In genomic region chr13:34187571-34187970, GRCm38 (mm10) we compare ENCODE assay signal across 8 mouse cellular contexts. TPM values are rescaled to one million over a fixed set of nuclear protein-coding genes. Genes with fewer than 3 reads are reported as not detected.
A peak's percentile ranks its signal among the peaks of the same experiment; 100 is the strongest.
DNase-seq lines count a peak whose midpoint lies in the region; ATAC-seq and TF ChIP-seq lines count a peak whose summit lies in the region.

No protein-coding gene starts in this region.

- ATAC-seq in heart, embryonic 15.5 days (replicated peaks; ENCODE audit: insufficient number of reproducible peaks, insufficient read depth, low FRiP score, low read depth) = no peak
- ATAC-seq in kidney, postnatal 0 days (replicated peaks; ENCODE audit: low FRiP score, low read depth) = peak; percentile 34
- ATAC-seq in liver, embryonic 13.5 days (ENCODE audit: low read depth) = 0 out of 2 replicates have a peak, but pooled peaks have one; percentile 59
- peak; percentile 72; the same call in 1 of the 2 replicates for ATAC-seq in stomach, embryonic 16.5 days (ENCODE audit: insufficient read depth, low FRiP score)

- H3K9me3 ChIP-seq in heart, embryonic 15.5 days (replicated peaks) = no peaks in the 10 kb centered on the region
- no peaks in the 10 kb centered on the region for H3K9me3 ChIP-seq in kidney, postnatal 0 days (replicated peaks; ENCODE audit: low read length)
- no peaks in the 10 kb centered on the region for H3K9me3 ChIP-seq in liver, embryonic 13.5 days (replicated peaks)
- no peaks in the 10 kb centered on the region for H3K9me3 ChIP-seq in stomach, embryonic 16.5 days (replicated peaks; ENCODE audit: control insufficient read depth, low read length)

- H3K9ac ChIP-seq in heart, embryonic 15.5 days = no peak overlapping the region
- H3K9ac ChIP-seq in kidney, postnatal 0 days (ENCODE audit: low read depth, low read length) = no peak overlapping the region
- H3K9ac ChIP-seq in liver, embryonic 13.5 days = no peak overlapping the region
- H3K9ac ChIP-seq in stomach, embryonic 16.5 days (ENCODE audit: low read length) = no peak overlapping the region

- H3K27ac ChIP-seq in bone marrow, adult 2 months (ENCODE audit: control insufficient read depth, insufficient read depth, low read depth, low read length, poor library complexity) = no peak overlapping the region
- H3K27ac ChIP-seq in embryonic fibroblast, embryonic 13.5 days (ENCODE audit: insufficient read depth, low read length) = no peak overlapping the region
- H3K27ac ChIP-seq in heart, embryonic 15.5 days = no peak overlapping the region
- H3K27ac ChIP-seq in kidney, postnatal 0 days = no peak overlapping the region
- H3K27ac ChIP-seq in liver, embryonic 13.5 days = no peak overlapping the region
- no peak overlapping the region for H3K27ac ChIP-seq in stomach, embryonic 16.5 days (ENCODE audit: low read length)

- peak; percentile 62 for TF ChIP-seq CTCF in bone marrow, adult 2 months (IDR thresholded peaks at IDR 0.05; ENCODE audit: control insufficient read depth, insufficient read depth, low read length)
- TF ChIP-seq CTCF in embryonic fibroblast, embryonic 13.5 days (IDR thresholded peaks at IDR 0.05; ENCODE audit: borderline replicate concordance, insufficient read depth, low read length) = peak; percentile 69; the same call in 1 of the 2 replicates
- TF ChIP-seq CTCF in kidney, postnatal 0 days (IDR thresholded peaks at IDR 0.05; ENCODE audit: low read depth) = peak; percentile 91

- peak overlapping the region; percentile 44; the same call in 1 of the 2 replicates for H3K4me2 ChIP-seq in heart, embryonic 15.5 days
- H3K4me2 ChIP-seq in kidney, postnatal 0 days (ENCODE audit: low read length) = no peak overlapping the region
- H3K4me2 ChIP-seq in liver, embryonic 13.5 days = no peak overlapping the region
- peak overlapping the region; percentile 29; the same call in 1 of the 2 replicates for H3K4me2 ChIP-seq in stomach, embryonic 16.5 days (ENCODE audit: low read depth, low read length)

- no peaks in the 10 kb centered on the region for H3K4me1 ChIP-seq in bone marrow, adult 2 months (ENCODE audit: control insufficient read depth, insufficient read depth, low read length)
- H3K4me1 ChIP-seq in embryonic fibroblast, embryonic 13.5 days (ENCODE audit: control insufficient read depth, insufficient read depth, low read length) = peaks cover 2% of the 10 kb centered on the region; the same call in 1 of the 2 replicates
- H3K4me1 ChIP-seq in heart, embryonic 15.5 days (replicated peaks) = peaks cover 5% of the 10 kb centered on the region; the same call in 1 of the 2 replicates
- H3K4me1 ChIP-seq in kidney, postnatal 0 days (replicated peaks; ENCODE audit: insufficient read depth, low read length) = no peaks in the 10 kb centered on the region
- no peaks in the 10 kb centered on the region for H3K4me1 ChIP-seq in liver, embryonic 13.5 days (replicated peaks)
- H3K4me1 ChIP-seq in stomach, embryonic 16.5 days (ENCODE audit: control insufficient read depth, insufficient read depth, low read length) = no peaks in the 10 kb centered on the region

- H3K36me3 ChIP-seq in heart, embryonic 15.5 days = no peaks in the 10 kb centered on the region; the same call in 1 of the 2 replicates
- 0 out of 2 replicates have a peak, but pooled peaks cover 2% of the 10 kb centered on the region for H3K36me3 ChIP-seq in kidney, postnatal 0 days (ENCODE audit: insufficient read depth, low read length)
- H3K36me3 ChIP-seq in liver, embryonic 13.5 days = peaks cover 97% of the 10 kb centered on the region
- no peaks in the 10 kb centered on the region for H3K36me3 ChIP-seq in stomach, embryonic 16.5 days (ENCODE audit: control insufficient read depth, insufficient read depth, low read length)

- WGBS in bone marrow, adult 2 months = 2% methylated on average over 5 of the region's 5 CpGs
- 4% methylated on average over 5 of the region's 5 CpGs for WGBS in heart, embryonic 15.5 days
- 12% methylated on average over 5 of the region's 5 CpGs for WGBS in kidney, postnatal 0 days
- WGBS in liver, embryonic 13.5 days (ENCODE audit: insufficient replicate concordance) = 16% methylated on average over 5 of the region's 5 CpGs
- WGBS in stomach, embryonic 16.5 days = 10% methylated on average over 5 of the region's 5 CpGs

- H3K27me3 ChIP-seq in heart, embryonic 15.5 days = no peaks in the 10 kb centered on the region
- H3K27me3 ChIP-seq in kidney, postnatal 0 days (ENCODE audit: insufficient read depth, low read length) = no peaks in the 10 kb centered on the region
- no peaks in the 10 kb centered on the region for H3K27me3 ChIP-seq in liver, embryonic 13.5 days
- H3K27me3 ChIP-seq in stomach, embryonic 16.5 days (ENCODE audit: control insufficient read depth, insufficient read depth, low read length) = no peaks in the 10 kb centered on the region

- peak overlapping the region; percentile 17 for H3K4me3 ChIP-seq in bone marrow, adult 2 months (replicated peaks; ENCODE audit: control insufficient read depth, low read depth, low read length)
- no peak overlapping the region for H3K4me3 ChIP-seq in embryonic fibroblast, embryonic 13.5 days (ENCODE audit: insufficient read depth, low read length)
- H3K4me3 ChIP-seq in heart, embryonic 15.5 days = no peak overlapping the region
- no peak overlapping the region for H3K4me3 ChIP-seq in kidney, postnatal 0 days (replicated peaks; ENCODE audit: low read depth, low read length)
- no peak overlapping the region for H3K4me3 ChIP-seq in liver, embryonic 13.5 days (replicated peaks)
- H3K4me3 ChIP-seq in stomach, embryonic 16.5 days (replicated peaks; ENCODE audit: low read length) = no peak overlapping the region

- DNase-seq in CD8-positive naive resting alpha-beta T cell, adult 2 months (ENCODE audit: low read depth in 2 of 2, low spot score in 2 of 2) = peak; percentile 39 to 43
- peak; percentile 94 for DNase-seq in kidney, postnatal 0 days (ENCODE audit: low spot score)
- peak; percentile 43 for DNase-seq in liver, embryonic 13.5 days
- peak; percentile 52 to 63 for DNase-seq in natural killer cell, adult 2 months (ENCODE audit: low spot score in 2 of 2)

- TF ChIP-seq POLR2A in bone marrow, adult 2 months (IDR thresholded peaks at IDR 0.05; ENCODE audit: borderline replicate concordance, control insufficient read depth, low read depth, low read length) = no peak
- no peak for TF ChIP-seq POLR2A in embryonic fibroblast, embryonic 13.5 days (IDR thresholded peaks at IDR 0.05; ENCODE audit: low read depth, low read length)

RNA-seq across cellular contexts. Expression of gene Psmg4, which starts 24.8 kb away (rescaled TPM):
- 12.9 and 30.1 TPM in 2 replicates for polyA plus RNA-seq in bone marrow, adult 2 months (2011; ENCODE audit: insufficient read depth, insufficient read length, low replicate concordance, missing spikeins)
- polyA plus RNA-seq in embryonic fibroblast, embryonic 13.5 days (2011; ENCODE audit: insufficient read length, low read depth, missing spikeins) = 18.5 and 21.7 TPM in 2 replicates
- 65.3 and 76.5 TPM in 2 replicates for polyA plus RNA-seq in heart, embryonic 15.5 days (2015; fragmentation: Nextera tagmentation; extraction: Ambion mirVana)
- 110 and 117 TPM in 2 replicates for polyA plus RNA-seq in kidney, postnatal 0 days (2015; fragmentation: Nextera tagmentation; extraction: Ambion mirVana)
- polyA plus RNA-seq in liver, embryonic 13.5 days (2015; fragmentation: Nextera tagmentation; extraction: Ambion mirVana) = 50.0 and 51.6 TPM in 2 replicates
- 58.8 and 62.9 TPM in 2 replicates for polyA plus RNA-seq in stomach, embryonic 16.5 days (2015; fragmentation: Nextera tagmentation; extraction: Ambion mirVana)

RNA-seq across cellular contexts. Expression of gene Tubb2b, which starts 57.3 kb away (rescaled TPM):
- 4.1 and 37.3 TPM in 2 replicates for polyA plus RNA-seq in bone marrow, adult 2 months (2011; ENCODE audit: insufficient read depth, insufficient read length, low replicate concordance, missing spikeins)
- polyA plus RNA-seq in embryonic fibroblast, embryonic 13.5 days (2011; ENCODE audit: insufficient read length, low read depth, missing spikeins) = 146 and 176 TPM in 2 replicates
- 36.0 and 42.3 TPM in 2 replicates for polyA plus RNA-seq in heart, embryonic 15.5 days (2015; fragmentation: Nextera tagmentation; extraction: Ambion mirVana)
- 24.8 and 28.0 TPM in 2 replicates for polyA plus RNA-seq in kidney, postnatal 0 days (2015; fragmentation: Nextera tagmentation; extraction: Ambion mirVana)
- 1.3 and 1.5 TPM in 2 replicates for polyA plus RNA-seq in liver, embryonic 13.5 days (2015; fragmentation: Nextera tagmentation; extraction: Ambion mirVana)
- polyA plus RNA-seq in stomach, embryonic 16.5 days (2015; fragmentation: Nextera tagmentation; extraction: Ambion mirVana) = 41.7 and 45.5 TPM in 2 replicates

Comparison
In these comparisons a context has a peak if more than half of its experiments do, and no peak if none do; other contexts are left out.
1. DNase-seq: peak in every context shown above with its lines; median percentile 94 in kidney, postnatal 0 days; 58 in natural killer cell, adult 2 months; 43 in liver, embryonic 13.5 days; 41 in CD8-positive naive resting alpha-beta T cell, adult 2 months.
2. H3K4me2 ChIP-seq: peak in heart, embryonic 15.5 days (single experiment) and stomach, embryonic 16.5 days (single experiment); none in kidney, postnatal 0 days (single experiment) and liver, embryonic 13.5 days (single experiment).
3. Peak in every context shown above with its lines, with median percentiles within 50 percentile points of each other: CTCF ChIP-seq.